Comparison of ENCODE assay signal across 12 mouse cellular contexts in genomic region chr11:120183180-120183579, GRCm38 (mm10). TPM values are rescaled to one million over a fixed set of nuclear protein-coding genes. Genes with fewer than 3 reads are reported as not detected.
DNase-seq lines count a peak whose midpoint lies in the region; ATAC-seq lines count a peak whose summit lies in the region.
"Had no signal": no experiment of that assay in that cellular context is flagged by ENCODE, and none has a peak within 500 bp of the region (broad histone marks: within the 10 kb centered on the region; RNA-seq: fewer than 3 reads in every experiment).

No protein-coding gene starts in this region.

- H3K4me1 ChIP-seq in kidney, embryonic 14.5 days (ENCODE audit: control insufficient read depth, insufficient read depth, low read length) = peaks cover 57% of the 10 kb centered on the region
- H3K4me1 ChIP-seq in forebrain, embryonic 14.5 days (ENCODE audit: control insufficient read depth, insufficient read depth, low read length) = peaks cover 35% of the 10 kb centered on the region
- H3K4me1 ChIP-seq in midbrain, embryonic 13.5 days (replicated peaks) = peaks cover 58% of the 10 kb centered on the region

- DNase-seq in kidney, adult 8-10 months = no peak
- peak; percentile 95 for DNase-seq in R1 (ENCODE audit: low read depth, low spot score)
- no peak for DNase-seq in forebrain, embryonic 14.5 days (ENCODE audit: low spot score)
- DNase-seq in adrenal gland, postnatal 4 days (ENCODE audit: low spot score in 2 of 2) = no peak
- no peak for DNase-seq in embryo, embryonic 10.5 days (ENCODE audit: low spot score)
- DNase-seq in right cerebral cortex, adult 2 months (ENCODE audit: low spot score in 2 of 2) = no peak
- DNase-seq: cerebellum, adult 8-10 months; right cerebral cortex, postnatal 4 days had no signal

- H3K9ac ChIP-seq in kidney, embryonic 14.5 days (ENCODE audit: low read depth, low read length) = no peak overlapping the region; the same call in 1 of the 2 replicates
- H3K9ac ChIP-seq in forebrain, embryonic 14.5 days (ENCODE audit: low read length) = peak overlapping the region; percentile 99; the same call in 1 of the 2 replicates
- peak overlapping the region; percentile 100 for H3K9ac ChIP-seq in midbrain, embryonic 13.5 days (replicated peaks)
- H3K9ac ChIP-seq: liver, embryonic 15.5 days had no signal

- peak overlapping the region; percentile 99; the same call in 1 of the 2 replicates for H3K27ac ChIP-seq in kidney, embryonic 14.5 days (ENCODE audit: low read depth, low read length)
- peak overlapping the region; percentile 87; the same call in 1 of the 2 replicates for H3K27ac ChIP-seq in forebrain, embryonic 14.5 days (ENCODE audit: low read depth, low read length)
- peak overlapping the region; percentile 98 for H3K27ac ChIP-seq in midbrain, embryonic 13.5 days
- H3K27ac ChIP-seq: liver, embryonic 15.5 days had no signal

- ATAC-seq in kidney, embryonic 14.5 days (ENCODE audit: low FRiP score, low TSS enrichment) = no peak
- ATAC-seq in forebrain, embryonic 14.5 days = no peak
- ATAC-seq in midbrain, embryonic 13.5 days = no peak

- no peaks in the 10 kb centered on the region for H3K27me3 ChIP-seq in kidney, embryonic 14.5 days (ENCODE audit: control insufficient read depth, insufficient read depth, low read length)
- no peaks in the 10 kb centered on the region for H3K27me3 ChIP-seq in forebrain, embryonic 14.5 days (replicated peaks; ENCODE audit: control insufficient read depth, insufficient read depth, low read length)
- no peaks in the 10 kb centered on the region for H3K27me3 ChIP-seq in midbrain, embryonic 13.5 days

- no peak overlapping the region for H3K4me2 ChIP-seq in kidney, embryonic 14.5 days (replicated peaks; ENCODE audit: low read depth, low read length)
- H3K4me2 ChIP-seq in forebrain, embryonic 14.5 days (ENCODE audit: low read length) = no peak overlapping the region
- peak overlapping the region; percentile 98 for H3K4me2 ChIP-seq in midbrain, embryonic 13.5 days (replicated peaks)
- H3K4me2 ChIP-seq: liver, embryonic 15.5 days had no signal

- H3K36me3 ChIP-seq in kidney, embryonic 14.5 days (ENCODE audit: control insufficient read depth, insufficient read depth, low read length) = peaks cover 2% of the 10 kb centered on the region; the same call in 1 of the 2 replicates
- peaks cover 6% of the 10 kb centered on the region; the same call in 1 of the 2 replicates for H3K36me3 ChIP-seq in forebrain, embryonic 14.5 days (ENCODE audit: control insufficient read depth, insufficient read depth, low read length)
- no peaks in the 10 kb centered on the region for H3K36me3 ChIP-seq in midbrain, embryonic 13.5 days
- H3K36me3 ChIP-seq: G1E; liver, embryonic 15.5 days had no signal

- no peak overlapping the region for H3K4me3 ChIP-seq in kidney, embryonic 14.5 days (ENCODE audit: low read length)
- no peak overlapping the region for H3K4me3 ChIP-seq in forebrain, embryonic 14.5 days (ENCODE audit: low read depth, low read length)
- H3K4me3 ChIP-seq in midbrain, embryonic 13.5 days (replicated peaks) = no peak overlapping the region
- H3K4me3 ChIP-seq: liver, embryonic 15.5 days had no signal

- H3K9me3 ChIP-seq in kidney, embryonic 14.5 days (ENCODE audit: control insufficient read depth, low read length) = no peaks in the 10 kb centered on the region
- H3K9me3 ChIP-seq in forebrain, embryonic 14.5 days (replicated peaks; ENCODE audit: control insufficient read depth, low read length) = no peaks in the 10 kb centered on the region
- no peaks in the 10 kb centered on the region for H3K9me3 ChIP-seq in midbrain, embryonic 13.5 days
- H3K9me3 ChIP-seq: liver, embryonic 15.5 days had no signal

- WGBS in kidney, embryonic 14.5 days = 53% methylated on average over 1 of the region's 1 CpGs
- 19% methylated on average over 1 of the region's 1 CpGs for WGBS in forebrain, embryonic 14.5 days
- 5% methylated on average over 1 of the region's 1 CpGs for WGBS in midbrain, embryonic 13.5 days

RNA-seq across cellular contexts. Expression of gene Slc38a10, which starts 32.0 kb away (rescaled TPM):
- polyA plus RNA-seq in kidney, embryonic 14.5 days (2014; fragmentation: Nextera tagmentation; extraction: Ambion mirVana) = 81.2 and 89.0 TPM in 2 replicates
- polyA plus RNA-seq in forebrain, embryonic 14.5 days (2014; fragmentation: Nextera tagmentation; extraction: Ambion mirVana) = 53.6 and 72.5 TPM in 2 replicates
- polyA plus RNA-seq in midbrain, embryonic 13.5 days (2015; fragmentation: Nextera tagmentation; extraction: Ambion mirVana) = 105 and 109 TPM in 2 replicates
- total RNA-seq in adrenal gland, postnatal 4 days (2021) = 100 to 1,000 TPM; 132 to 147 TPM

RNA-seq across cellular contexts. Expression of gene Bahcc1, which starts 49.6 kb away (rescaled TPM):
- polyA plus RNA-seq in kidney, embryonic 14.5 days (2014; fragmentation: Nextera tagmentation; extraction: Ambion mirVana) = 20.3 and 27.2 TPM in 2 replicates
- 12.6 and 14.5 TPM in 2 replicates for polyA plus RNA-seq in forebrain, embryonic 14.5 days (2014; fragmentation: Nextera tagmentation; extraction: Ambion mirVana)
- polyA plus RNA-seq in midbrain, embryonic 13.5 days (2015; fragmentation: Nextera tagmentation; extraction: Ambion mirVana) = 17.4 and 19.5 TPM in 2 replicates
- total RNA-seq in adrenal gland, postnatal 4 days (2021) = 10 to 100 TPM; 25.3 to 26.7 TPM
